Mouse (Mus musculus) testis, postnatal 14 days (tissue): Measurements from ENCODE around the gene Ctsc.
"Not testable (repeated sequence)": the region's sequence is repeated elsewhere in the genome, so short reads cannot be mapped to it uniquely, and the experiment has no call there.

Experiments used
- DNase-seq: peaks from one replicate; pipeline ENCODE4 v3.0.0; 2021; ENCODE audit warnings: low spot score

The Ctsc gene

DNA sequence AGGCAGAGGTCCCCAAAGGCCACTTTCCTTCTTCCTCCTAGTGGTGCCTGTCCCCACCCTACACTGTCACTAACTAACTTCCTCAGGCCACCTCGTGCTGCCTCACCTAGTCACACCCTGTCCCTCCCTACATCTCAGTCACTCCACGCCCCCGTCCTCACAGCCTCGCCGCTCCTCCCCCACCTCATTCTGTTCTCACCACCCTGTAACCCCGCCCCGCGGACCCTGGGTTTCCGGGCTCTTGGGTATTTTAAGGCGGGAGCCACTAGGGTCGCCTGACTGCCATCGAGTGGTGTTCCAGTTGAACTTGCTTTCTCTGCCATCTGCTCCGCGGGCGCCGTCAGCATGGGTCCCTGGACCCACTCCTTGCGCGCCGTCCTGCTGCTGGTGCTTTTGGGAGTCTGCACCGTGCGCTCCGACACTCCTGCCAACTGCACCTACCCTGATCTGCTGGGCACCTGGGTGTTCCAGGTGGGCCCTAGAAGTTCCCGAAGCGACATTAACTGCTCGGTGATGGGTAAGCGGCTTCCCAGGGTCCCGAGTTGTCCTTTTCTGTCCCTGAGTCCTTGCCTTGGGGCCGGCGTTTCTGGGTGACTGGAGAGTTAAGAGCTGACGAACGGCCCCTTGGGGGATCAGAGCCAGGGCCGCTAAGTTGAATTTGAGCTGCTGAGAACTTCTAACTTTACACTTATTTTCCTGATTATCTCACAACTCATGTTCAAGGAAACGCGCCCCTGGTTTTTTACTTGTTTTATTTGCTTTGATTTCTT is at the start of gene Ctsc:
TSS of gene Ctsc (plus strand) at position 228 of the 770 bp plus-strand sequence.
- DNase-seq, result peak; percentile 29

DNA sequence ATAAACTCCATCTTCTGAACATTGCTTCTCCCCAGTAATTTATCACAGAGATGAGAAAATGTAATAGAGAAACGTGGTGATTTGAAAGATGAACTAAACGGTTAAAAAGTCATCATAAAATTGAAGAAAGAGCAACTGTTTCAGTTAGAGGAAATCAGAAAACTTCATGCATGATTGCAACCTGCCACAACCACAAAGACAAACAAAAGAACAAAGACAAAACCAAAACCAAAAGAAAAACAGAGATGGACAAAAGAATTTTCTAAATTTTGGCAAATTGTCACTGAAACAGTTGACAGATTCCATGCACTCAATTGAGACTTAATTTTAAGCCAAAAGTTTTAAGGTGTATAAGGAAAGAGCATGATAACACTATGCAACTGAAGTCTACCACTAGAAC is 48.8 kb upstream of the Ctsc start:
- no peak for DNase-seq

DNA sequence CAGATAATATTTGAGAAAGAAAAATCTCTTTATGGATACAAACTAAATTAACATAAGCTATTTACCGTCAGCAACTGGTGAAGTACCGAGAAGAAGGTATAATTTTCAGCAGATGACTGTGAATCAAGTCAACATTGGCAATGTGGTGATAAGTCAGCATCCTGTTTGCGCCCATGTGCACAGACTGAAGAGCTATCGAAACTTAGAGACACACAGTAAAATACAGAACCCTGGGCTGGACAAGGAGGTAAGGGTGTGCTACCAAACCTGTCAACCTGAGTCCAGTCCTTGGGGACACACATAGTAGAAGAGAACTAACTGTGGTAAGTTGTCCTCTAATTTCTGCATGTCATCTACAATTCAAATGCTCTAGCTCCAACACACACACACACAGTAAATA is 47.8 kb upstream of the Ctsc start:
- no peak for DNase-seq

DNA sequence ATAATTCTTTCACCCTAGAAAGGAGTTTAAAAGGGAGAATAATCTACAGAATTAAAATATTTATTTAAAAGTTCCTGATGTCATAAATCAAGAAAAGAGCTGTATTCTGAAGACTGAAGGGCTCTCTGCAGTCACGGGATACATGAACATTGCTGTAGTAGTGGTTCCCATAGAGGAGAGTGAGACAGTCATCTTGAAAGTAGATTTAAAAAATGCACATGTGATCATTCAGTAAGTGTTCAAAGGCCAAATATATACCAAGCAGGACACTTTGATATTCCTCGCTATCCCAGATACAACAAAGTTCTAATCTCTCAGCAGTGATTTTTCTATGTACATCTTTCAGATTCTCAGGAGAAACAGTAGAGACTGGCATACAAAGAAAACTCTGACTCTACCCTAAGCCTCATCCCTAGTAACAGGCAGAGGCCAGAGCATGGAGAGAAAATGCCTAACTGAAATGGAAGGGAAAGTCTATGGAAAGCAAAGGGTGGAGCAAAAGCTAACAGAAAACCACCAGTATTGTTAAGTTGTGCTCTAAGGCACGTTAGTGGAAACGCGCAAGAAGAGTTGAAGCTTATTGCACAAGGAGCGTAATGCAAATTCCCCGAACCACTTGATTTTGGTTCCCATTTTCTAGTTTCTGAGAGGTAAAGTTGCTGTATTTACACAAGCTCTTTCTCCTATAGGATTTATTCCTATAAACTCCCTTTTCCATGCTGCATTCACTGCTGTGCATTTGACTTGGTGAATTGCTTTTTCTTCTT is 46.9 kb upstream of the Ctsc start:
- DNase-seq, result no peak

DNA sequence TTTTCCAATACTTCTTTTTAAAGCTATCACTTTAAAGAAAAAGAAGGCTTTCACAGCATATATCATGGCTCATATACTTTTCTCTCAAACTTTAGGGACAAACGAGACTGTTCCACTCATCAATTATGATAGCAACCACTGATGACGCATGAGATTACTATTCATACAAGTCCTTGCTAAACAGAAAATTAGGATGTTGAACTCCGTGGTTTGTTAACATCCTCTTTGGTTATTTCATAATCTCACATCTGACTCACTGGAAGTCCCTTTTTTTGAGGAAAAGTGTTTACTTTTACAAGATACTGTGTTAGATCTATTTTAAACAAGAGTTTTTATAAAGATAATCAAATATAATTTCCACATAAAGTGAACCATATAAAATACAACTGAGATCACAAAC is 34.8 kb upstream of the Ctsc start:
- no peak for DNase-seq

DNA sequence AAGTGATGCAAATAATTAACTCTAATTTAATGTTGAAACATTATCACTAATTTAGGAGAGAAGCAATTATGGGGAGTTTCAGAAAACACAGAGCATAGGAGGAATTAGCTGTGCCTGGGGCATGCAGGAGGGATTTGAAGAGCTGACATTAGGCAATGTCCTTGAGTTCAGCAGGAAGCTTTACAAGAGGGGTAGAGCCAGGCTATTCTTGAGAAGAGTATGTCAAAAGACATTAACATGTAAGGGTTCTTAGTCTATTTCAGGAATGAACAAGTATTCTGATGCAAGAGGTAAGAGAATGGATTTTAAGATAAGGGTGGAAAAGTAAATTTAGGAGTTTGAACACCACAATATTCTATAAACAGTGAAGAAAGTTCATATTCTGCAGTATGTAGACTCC is 33.4 kb upstream of the Ctsc start:
- no peak for DNase-seq

DNA sequence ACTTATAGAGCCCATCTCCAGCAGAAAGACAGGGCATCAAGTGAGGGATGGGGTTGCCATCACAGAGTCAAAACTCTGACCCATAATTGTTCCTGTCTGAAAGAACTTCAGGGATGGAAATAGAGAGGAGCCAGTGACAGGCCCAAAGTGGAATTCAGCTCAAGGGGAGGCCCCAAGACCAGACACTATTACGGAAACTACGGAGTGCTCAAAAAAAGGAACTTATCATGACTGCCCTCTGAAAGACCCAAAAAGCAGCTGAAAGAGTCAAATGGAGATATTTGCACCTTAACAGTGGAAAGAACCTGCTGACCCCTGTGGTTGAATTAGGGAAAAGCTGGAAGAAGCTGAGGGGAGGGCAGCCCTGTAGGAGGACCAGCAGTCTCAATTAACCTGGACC is 27.5 kb upstream of the Ctsc start:
- not testable (repeated sequence) for DNase-seq

DNA sequence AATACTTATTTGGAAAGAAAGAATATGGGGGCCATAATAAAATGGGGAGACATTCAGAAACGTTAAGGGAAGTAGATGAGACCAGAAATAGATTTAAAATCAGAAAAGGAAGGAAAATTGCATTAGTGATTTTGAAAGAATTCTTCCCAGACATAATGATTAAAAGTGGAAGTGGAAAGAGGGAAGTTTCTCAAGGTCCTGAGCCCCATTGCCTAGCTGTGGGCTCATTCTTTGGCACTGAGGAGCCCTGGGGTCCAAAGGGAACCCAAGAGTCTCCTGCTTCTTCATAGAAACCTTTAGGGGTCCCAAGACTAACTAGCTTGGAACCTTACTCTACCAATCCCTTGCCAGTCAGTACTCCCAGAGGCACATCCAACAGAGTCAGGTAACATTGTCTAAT is 26.4 kb upstream of the Ctsc start:
- no peak for DNase-seq

DNA sequence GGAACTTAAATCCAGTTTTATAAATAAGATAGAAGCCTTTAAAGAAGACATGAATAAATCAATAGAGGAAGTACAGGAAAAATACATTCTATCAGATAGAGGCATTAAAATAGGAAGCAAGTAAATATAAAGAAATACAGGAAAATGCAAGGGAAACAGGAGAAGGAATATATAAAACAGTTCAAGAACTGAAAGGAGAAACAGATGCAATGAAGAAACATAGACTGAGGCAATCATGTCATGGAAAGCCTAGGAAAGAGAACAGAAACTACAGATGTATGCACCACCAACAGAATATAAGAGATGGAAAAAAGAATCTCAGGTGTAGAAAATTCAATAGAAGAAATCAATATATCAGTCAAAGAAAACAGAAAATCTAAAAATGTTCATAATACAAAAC is 25.8 kb upstream of the Ctsc start:
- no peak for DNase-seq

DNA sequence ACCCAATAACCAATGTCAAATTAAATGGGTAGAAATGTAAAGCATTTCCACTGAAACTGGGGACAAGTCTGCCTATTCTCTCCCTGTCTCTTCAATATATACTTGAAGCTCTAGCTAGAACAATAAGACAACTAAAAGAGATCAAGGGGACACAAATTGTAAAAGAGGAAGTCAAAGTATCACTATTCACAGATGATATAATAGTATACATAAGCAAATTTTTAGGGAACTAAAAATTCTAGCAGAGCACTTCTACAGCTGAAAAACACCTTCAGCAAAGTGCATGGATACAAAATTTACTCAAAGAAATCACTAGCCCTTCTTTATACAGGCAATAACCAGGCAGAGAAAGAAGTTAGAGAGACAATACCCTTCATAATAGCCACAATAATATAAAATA is 23.0 kb upstream of the Ctsc start:
- no peak for DNase-seq

DNA sequence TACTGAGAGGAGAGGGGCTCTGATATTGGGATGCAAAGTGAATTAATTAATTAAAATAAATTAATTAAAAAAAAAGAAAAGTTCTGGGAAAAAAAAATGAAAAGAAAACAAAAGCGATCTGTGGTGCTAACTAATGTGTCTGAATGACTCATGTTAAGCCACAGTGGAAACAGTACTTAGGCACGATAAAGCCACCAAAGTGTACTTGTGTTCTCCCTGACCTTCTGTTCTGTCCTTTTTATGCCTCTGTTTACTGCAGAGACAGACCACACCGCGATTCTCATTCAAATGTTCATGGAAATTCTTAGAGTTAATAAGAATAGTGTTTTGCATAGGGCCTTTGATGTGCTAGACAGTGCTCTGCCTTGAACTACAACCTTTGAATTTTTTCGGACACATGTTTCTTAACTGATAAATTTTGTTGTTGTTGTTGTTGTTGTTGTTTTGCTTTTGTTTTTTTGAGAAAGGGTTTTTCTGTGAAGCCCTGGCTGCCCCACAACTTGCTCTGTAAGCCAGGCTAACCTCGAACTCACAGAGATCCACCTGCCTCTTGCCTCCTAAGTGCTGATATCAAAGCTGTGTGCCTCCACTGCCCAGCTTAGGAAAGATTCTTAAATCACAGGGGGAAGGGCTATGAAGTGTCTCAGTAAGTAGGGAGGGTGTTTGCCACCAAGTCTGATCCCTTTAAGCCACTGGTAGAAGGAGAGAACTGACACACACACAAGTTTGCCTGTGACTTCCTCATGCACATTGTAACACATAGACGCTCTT is 18.5 kb upstream of the Ctsc start:
- no peak for DNase-seq

DNA sequence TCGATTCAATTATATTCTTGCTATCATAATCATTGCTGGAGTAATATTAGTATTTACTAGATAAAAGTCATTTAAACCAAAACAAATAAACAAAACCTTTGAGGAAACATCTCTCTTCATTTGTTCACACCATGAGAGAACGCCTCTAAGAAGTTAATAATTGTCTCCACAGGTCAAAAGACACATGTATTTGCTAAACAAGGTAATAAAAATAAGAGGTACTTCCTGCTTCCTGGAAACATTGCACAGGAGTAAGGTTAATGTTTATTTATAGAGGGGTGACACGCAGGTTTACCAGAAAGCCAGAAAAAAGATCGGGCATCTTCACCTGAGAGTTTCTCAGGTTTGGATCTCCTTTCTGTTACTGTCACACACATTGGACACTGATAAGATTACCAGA is 16.1 kb upstream of the Ctsc start:
- DNase-seq, result no peak

DNA sequence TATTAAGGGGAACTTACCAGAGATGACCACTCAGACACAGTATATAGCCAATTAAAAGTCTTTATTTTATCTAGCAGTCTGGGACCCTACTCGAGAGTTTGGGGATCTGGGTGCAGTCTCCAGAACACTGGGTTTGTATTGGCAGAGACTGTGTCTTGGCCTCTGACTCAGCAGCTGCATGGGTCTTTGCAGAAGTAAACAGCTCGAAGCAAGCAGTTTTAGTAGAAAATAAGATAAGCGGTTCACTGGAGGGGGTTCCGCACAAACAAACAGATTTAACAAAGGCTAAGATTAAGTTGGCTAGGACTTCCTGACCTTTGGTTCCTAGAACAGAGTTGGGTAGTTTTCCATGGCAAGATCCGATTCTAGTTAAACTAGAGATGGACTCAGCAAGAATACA is 13.0 kb upstream of the Ctsc start:
- no peak for DNase-seq

DNA sequence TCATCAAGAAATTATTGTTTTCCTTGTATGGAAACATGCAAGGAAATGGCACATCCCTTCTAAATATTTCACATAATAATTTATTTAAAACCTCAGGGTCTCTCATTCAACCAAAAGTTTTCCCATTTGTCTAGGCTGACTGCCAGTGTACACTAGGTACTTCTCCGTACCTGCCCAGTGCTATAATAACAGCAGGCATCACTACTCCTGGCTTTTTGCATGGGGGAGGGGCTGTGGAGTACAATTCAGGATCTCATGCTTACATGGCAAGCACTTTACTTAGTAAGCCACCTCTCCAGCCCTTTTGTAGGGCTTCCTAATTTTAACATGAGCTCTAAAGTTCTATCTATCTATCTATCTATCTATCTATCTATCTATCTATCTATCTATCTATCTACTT is 8.0 kb upstream of the Ctsc start:
- DNase-seq, result no peak

DNA sequence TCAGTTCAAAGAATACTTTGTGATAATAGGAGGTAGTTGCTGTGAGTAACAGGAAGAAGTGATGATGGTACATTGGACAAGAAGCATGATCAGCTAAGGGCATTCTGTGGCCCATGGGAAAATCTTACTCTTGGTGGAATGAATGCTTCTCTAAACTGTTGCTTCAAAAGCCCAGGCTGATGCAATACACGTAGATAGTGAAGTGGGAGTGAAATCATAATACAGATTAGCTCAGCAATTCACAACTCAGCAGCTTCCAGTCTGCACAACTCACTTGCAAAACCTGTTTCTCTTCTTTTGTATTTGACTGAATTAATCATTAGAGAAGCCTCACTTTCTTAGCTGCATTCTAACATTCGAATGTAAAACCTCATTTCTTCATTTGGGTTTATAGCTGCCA is 6.4 kb upstream of the Ctsc start:
- DNase-seq, result no peak

DNA sequence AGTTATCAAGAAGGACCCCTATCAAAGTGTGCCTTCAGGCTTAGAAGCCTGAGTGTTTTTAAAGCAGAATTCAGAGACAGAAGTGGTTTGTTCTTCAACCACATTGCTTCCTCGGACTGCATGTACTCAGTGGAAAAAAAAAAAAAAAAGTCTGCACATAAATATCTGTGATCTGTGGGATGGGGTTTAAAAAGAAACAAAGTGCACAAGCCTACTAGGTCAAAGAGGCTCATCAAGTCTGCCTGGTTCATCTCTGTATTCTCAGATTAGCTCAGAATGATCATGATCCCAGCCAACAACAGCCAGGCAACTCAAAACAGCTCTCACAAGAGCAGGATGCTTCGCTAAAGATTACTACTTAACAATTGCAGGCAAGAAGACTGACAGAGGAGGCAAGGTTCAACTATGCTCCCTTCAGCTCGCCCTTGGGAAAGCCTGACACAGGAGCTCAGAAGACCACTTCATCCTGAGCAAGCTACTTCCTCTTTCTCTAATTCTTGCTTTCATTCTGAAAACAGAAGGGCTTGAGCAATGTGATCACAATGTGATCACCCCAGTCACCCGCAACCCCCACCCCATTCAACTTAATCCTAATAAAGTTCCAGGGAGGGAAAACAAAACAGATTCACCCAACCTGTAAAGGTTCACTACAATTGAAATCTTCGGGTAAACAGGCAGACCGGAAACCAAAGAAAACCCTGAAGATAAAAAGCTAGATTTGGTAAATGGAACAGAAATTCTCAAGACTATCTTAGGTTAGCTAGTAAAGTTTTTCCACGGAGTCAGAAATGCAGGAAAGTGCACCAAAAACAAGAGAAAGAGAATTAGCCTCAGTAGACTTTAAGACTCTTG is 745 bp upstream of the Ctsc start:
- no peak for DNase-seq

DNA sequence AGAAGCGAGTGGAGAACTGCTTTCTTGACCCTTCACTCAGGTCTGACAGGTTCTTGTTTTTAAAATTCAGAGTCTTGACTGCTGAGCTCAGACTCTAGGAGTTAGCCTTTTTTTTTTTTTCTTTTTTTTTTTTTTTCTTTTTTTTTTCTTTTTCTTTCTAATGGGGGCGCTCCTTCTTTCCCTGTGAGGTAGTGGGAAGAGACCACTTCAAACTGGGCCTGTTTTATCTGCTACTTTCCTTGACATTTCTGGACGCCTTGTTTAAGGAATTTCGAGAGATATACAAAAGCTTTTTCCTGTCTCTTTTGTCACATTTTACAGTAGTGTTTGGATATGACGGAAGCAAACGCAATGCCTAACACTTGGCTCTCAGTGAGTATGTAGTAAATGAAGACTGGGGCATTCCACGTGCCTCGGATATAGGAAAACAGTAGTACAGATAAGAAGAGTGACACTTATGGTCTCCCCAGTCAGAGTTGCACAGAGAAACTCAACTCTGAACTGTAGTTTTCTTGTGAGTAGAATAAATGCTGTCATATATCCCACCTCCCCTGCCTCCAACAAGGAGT is 827 bp downstream of the Ctsc start:
- no peak for DNase-seq

DNA sequence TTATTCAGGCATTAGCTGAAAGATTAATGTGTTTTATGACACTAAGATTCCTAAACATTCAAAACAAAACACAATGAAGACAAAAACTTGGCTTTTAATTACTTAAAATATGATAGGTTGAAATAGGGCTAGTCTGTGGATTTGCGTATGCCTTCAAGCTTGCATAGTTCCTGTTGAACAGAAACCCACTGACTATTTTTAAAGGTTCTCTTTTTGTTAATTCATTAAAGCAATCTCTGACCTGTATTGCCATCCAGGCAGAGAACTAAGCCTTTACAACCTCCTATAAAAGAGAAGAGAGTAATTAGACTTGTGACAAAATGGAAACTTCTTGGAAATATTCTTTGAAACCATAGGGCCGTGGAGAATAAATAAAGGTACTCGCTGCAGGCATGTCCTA is 7.4 kb downstream of the Ctsc start:
- no peak for DNase-seq

DNA sequence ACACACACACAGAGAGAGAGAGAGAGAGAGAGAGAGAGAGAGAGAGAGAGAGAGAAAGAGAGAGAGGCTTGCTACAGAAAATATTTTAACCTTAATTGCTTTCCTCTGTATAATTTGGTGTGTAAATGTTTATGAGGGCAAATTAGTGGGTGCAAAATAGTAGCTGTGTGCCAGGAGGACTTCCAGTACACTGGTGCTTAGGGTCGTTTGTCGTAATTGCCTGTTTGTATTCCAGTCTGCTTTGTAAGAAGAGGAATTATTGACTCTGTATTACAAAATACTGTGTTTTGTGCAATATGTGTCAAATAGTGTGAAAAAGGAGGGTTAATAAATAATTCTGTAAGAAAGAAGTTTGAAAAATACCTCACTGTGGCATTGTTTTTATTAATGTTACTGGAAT is 13.2 kb downstream of the Ctsc start:
- no peak for DNase-seq

DNA sequence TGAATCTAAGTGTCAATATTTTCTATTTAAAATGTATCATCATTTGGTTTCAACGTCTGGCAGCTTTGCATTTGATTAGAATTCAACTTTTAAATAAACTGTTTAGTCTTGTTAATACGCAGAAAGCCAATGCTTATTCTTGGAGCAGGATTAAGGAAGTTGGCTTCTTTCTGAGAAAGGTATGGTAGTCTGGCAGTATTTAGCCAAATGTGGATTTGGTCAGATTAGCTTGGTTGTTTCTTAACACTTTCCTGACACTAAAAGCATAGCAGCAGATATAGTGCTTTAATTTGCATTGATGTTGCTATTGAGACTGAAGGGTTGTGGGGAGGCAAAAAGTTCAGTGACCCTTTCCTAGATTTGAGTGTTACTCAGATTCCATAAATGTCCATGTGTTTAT is 14.2 kb downstream of the Ctsc start:
- DNase-seq, result no peak

DNA sequence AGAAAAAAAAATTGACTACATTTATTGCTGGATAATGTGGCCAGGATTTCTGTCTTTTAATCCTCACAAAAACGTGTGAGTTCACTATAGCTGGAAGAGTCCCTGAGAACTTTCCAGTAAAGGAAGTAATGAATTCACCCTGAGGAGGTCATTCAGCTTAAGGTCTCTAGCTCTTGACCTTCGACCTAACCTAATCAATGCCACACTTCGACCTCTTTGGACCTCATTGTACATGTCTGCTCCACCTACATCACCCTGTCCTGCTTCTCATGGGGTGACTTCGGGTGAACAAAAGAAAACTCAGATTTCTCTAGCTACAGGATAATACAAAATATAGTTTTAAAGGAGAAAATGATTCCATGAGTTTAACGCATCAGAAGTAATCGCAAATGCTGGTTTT is 16.0 kb downstream of the Ctsc start:
- no peak for DNase-seq

DNA sequence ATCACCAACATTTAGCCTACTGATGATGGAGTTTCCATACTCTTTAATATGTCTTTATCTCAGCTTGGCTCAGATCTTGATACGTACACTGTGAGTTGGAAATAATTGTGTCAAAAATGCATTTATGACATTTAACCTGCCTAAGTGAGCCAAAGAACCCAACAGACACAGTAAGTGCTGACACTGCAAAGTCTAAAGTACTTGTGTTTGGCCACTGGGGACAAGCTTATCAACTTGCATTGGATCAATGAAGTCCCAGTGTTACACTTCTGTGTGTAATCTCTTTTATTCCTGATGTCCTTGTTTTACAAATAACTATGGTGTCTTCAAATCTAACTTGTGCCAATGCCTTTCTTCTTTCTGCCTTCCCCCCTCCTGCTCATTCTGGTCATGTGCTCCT is 18.1 kb downstream of the Ctsc start:
- DNase-seq, result no peak
